Mouse (Mus musculus) myocyte (in vitro differentiated cells): ENCODE data around the gene Cyb5r1. TPM values are rescaled to one million over a fixed set of nuclear protein-coding genes. Genes with fewer than 3 reads are reported as not detected.

Experiments
- H3K27me3 ChIP-seq: one replicate; pipeline ENCODE4 v1.6.1; 2011; ENCODE audit not compliant: control insufficient read depth, insufficient read depth, insufficient read length
- H3K36me3 ChIP-seq: one replicate; pipeline ENCODE4 v1.6.1; 2011; ENCODE audit not compliant: control insufficient read depth, insufficient read depth
- H3K4me2 ChIP-seq: one replicate; pipeline ENCODE4 v1.6.1; 2011; ENCODE audit warnings: low read depth, control low read depth
- H3K4me3 ChIP-seq: one replicate; pipeline ENCODE4 v1.5.1; 2011; ENCODE audit warnings: mild to moderate bottlenecking, control low read depth, moderate library complexity
- H3K79me2 ChIP-seq: one replicate; pipeline ENCODE4 v1.6.1; 2011; ENCODE audit not compliant: control insufficient read depth, insufficient read depth
- H3ac ChIP-seq: one replicate; pipeline ENCODE4 v1.6.1; 2011; ENCODE audit not compliant: control insufficient read depth, insufficient read length
- CEBPB ChIP-seq: IDR thresholded peaks from 2 replicates; pipeline ENCODE4 v1.6.1; 2011; ENCODE audit warnings: mild to moderate bottlenecking, moderate library complexity; ENCODE audit not compliant: poor library complexity, insufficient read depth, severe bottlenecking
- E2F4 ChIP-seq: IDR thresholded peaks from one replicate; pipeline ENCODE4 v1.6.1; 2011; ENCODE audit warnings: mild to moderate bottlenecking, control low read depth, moderate library complexity; ENCODE audit not compliant: insufficient read depth
- MAX ChIP-seq: IDR thresholded peaks from one replicate; pipeline ENCODE4 v1.6.1; 2011; ENCODE audit warnings: low read depth, mild to moderate bottlenecking, control low read depth
- MYOD1 ChIP-seq, 3 experiments: IDR thresholded peaks; one replicate each; pipeline ENCODE4 v1.6.1; 2011; ENCODE audit warnings: control low read depth in 2 of 3, low read depth in 2 of 3, mild to moderate bottlenecking in 2 of 3, moderate library complexity in 1 of 3; ENCODE audit not compliant: insufficient read length in 2 of 3, control insufficient read depth in 1 of 3
- MYOG ChIP-seq, 3 experiments: IDR thresholded peaks; one replicate each; pipeline ENCODE4 v1.6.1; 2011; ENCODE audit warnings: control low read depth in 2 of 3, low read depth in 2 of 3, mild to moderate bottlenecking in 2 of 3; ENCODE audit not compliant: insufficient read length in 2 of 3, control insufficient read depth in 1 of 3, insufficient read depth in 1 of 3
- POLR2A ChIP-seq: IDR thresholded peaks from one replicate; pipeline ENCODE4 v1.6.1; 2011; ENCODE audit warnings: low read depth, mild to moderate bottlenecking, control low read depth, moderate library complexity; ENCODE audit not compliant: insufficient read length
- POLR2AphosphoS2 ChIP-seq: IDR thresholded peaks from one replicate; pipeline ENCODE4 v1.6.1; 2011; ENCODE audit warnings: low read depth, control low read depth; ENCODE audit not compliant: insufficient read length
- REST ChIP-seq: IDR thresholded peaks from one replicate; pipeline ENCODE4 v1.6.1; 2011; ENCODE audit warnings: mild to moderate bottlenecking, control low read depth, moderate library complexity; ENCODE audit not compliant: insufficient read depth, insufficient read length
- SRF ChIP-seq: IDR thresholded peaks from one replicate; pipeline ENCODE4 v1.6.1; 2011; ENCODE audit warnings: low read depth; ENCODE audit not compliant: control insufficient read depth, insufficient read length
- TCF12 ChIP-seq: IDR thresholded peaks from one replicate; pipeline ENCODE4 v1.6.1; 2011; ENCODE audit warnings: mild to moderate bottlenecking, control low read depth; ENCODE audit not compliant: poor library complexity, insufficient read depth, severe bottlenecking
- TCF3 ChIP-seq: IDR thresholded peaks from one replicate; pipeline ENCODE4 v1.6.1; 2011; ENCODE audit warnings: low read depth, control low read depth; ENCODE audit not compliant: insufficient read length
- USF1 ChIP-seq: IDR thresholded peaks from one replicate; pipeline ENCODE4 v1.6.1; 2011; ENCODE audit warnings: low read depth, mild to moderate bottlenecking, control low read depth, moderate library complexity
- polyA plus RNA-seq: library from polyadenylated mRNA; unstranded; fragments of >200 nt; fragmentation: generic; extraction: Trizol; gene quantifications from one replicate; pipeline ENCODE4 v1.2.1, GENCODE M21; 2012; ENCODE audit warnings: missing spikeins

Gene Cyb5r1
- polyA plus RNA-seq, 1 experiment, result 452 TPM

GRCm38 (mm10) chr1:134458139-134458727 is 52.9 kb downstream of the Cyb5r1 start:
- Histone ChIP-seq H3K27me3 (no peaks in the 10 kb centered on the region), H3K79me2 (peaks cover 12% of the 10 kb centered on the region), H3K4me3 (no peak overlapping the region), H3K4me2 (no peak overlapping the region), H3ac (no peak overlapping the region), H3K36me3 (peaks cover 12% of the 10 kb centered on the region)
- TF ChIP-seq MYOD1 (IDR thresholded peaks at IDR 0.05; ENCODE audit: control insufficient read depth in 1 of 3, insufficient read length in 2 of 3, low read depth in 2 of 3), result no peak
- TF ChIP-seq USF1, result no peak
- no peak for TF ChIP-seq MAX
- TF ChIP-seq TCF12, result no peak
- no peak for TF ChIP-seq POLR2AphosphoS2
- no peak for TF ChIP-seq REST

DNA sequence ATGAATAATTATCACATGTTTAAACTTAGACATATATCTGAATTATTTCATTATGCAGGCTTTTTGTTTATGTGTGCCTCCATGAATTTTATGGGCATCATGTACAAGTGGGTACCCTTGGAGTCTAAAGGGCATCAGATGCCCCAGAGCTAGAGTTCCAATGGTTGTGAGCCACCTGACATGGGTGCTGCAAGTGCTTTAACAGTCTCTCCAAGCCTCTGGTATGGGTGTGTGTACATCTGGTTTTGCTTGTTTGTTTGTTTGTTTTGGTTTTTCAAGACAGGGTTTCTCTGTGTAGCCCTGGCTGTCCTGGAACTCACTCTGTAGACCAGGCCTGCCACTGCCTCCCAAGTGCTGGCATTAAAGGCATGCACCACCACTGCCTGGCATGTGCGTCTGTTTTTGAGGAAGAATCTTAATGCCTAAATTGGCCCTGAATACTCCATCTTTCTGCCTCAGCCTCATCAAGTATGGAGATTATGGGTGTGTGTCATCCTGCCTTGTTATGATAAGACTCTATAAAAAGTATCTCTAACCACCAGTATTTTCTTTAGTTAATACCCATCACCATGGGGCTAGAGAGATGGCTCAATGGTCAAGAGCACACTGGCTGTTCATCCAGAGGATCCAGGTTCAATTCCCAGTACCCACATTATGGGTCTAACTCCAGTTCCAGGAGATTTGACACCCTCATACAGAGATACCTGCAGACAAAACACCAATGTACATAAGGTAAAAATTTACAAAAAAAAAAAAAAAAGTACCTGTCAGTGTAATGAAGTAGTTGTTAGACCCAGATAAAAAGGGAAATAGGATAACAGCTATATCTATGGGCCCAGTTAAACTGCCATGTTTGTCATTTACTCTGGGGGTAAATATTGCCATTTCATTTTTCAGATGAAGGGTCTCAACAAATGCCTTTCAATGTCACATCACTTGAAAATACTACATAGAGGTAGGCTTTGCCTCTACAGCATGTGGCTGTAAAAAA is 55.2 kb downstream of the Cyb5r1 start:
- Histone ChIP-seq H3K36me3 (peaks cover 15% of the 10 kb centered on the region), H3K27me3 (no peaks in the 10 kb centered on the region), H3K4me3 (no peak overlapping the region), H3ac (no peak overlapping the region), H3K4me2 (no peak overlapping the region), H3K79me2 (peaks cover 11% of the 10 kb centered on the region)
- TF ChIP-seq E2F4 (no peak), CEBPB (no peak), MYOD1 (IDR thresholded peaks at IDR 0.05; ENCODE audit: control insufficient read depth in 1 of 3, insufficient read length in 2 of 3, low read depth in 2 of 3) (no peak), MAX (no peak), REST (no peak), TCF12 (no peak), POLR2AphosphoS2 (no peak), MYOG (IDR thresholded peaks at IDR 0.05; ENCODE audit: control insufficient read depth in 1 of 3, insufficient read depth in 1 of 3, insufficient read length in 2 of 3, low read depth in 2 of 3) (no peak), SRF (no peak), POLR2A (no peak), TCF3 (no peak)

Other genes starting within 250 kb of the Cyb5r1 start
- gene Chil1, start 223.4 kb upstream of the Cyb5r1 start, polyA plus RNA-seq, result 32.9 TPM
- 1,516 TPM for gene Mybph, start 212.1 kb upstream of the Cyb5r1 start, polyA plus RNA-seq
- 4.5 TPM for gene Adora1, start 170.1 kb upstream of the Cyb5r1 start, polyA plus RNA-seq
- 1,426 TPM for gene Myog, start 115.6 kb upstream of the Cyb5r1 start, polyA plus RNA-seq
- gene Ppfia4, start 72.6 kb upstream of the Cyb5r1 start, polyA plus RNA-seq, result 35.8 TPM
- 67.3 TPM for gene Tmem183a, start 43.6 kb upstream of the Cyb5r1 start, polyA plus RNA-seq
- not detected for gene 4933406M09Rik, start 19.6 kb upstream of the Cyb5r1 start, polyA plus RNA-seq
- 87.9 TPM for gene Adipor1, start 9.8 kb downstream of the Cyb5r1 start, polyA plus RNA-seq
- 11.3 TPM for gene Klhl12, start 50.0 kb downstream of the Cyb5r1 start, polyA plus RNA-seq
- gene Rabif, start 89.1 kb downstream of the Cyb5r1 start, polyA plus RNA-seq, result 13.4 TPM
- not detected for gene Mgat4e, start 144.1 kb downstream of the Cyb5r1 start, polyA plus RNA-seq
- gene Kdm5b, start 154.6 kb downstream of the Cyb5r1 start, polyA plus RNA-seq, result 11.2 TPM
- gene Syt2, start 241.1 kb downstream of the Cyb5r1 start, polyA plus RNA-seq, result 0.11 TPM